In the genomic region with DNA sequence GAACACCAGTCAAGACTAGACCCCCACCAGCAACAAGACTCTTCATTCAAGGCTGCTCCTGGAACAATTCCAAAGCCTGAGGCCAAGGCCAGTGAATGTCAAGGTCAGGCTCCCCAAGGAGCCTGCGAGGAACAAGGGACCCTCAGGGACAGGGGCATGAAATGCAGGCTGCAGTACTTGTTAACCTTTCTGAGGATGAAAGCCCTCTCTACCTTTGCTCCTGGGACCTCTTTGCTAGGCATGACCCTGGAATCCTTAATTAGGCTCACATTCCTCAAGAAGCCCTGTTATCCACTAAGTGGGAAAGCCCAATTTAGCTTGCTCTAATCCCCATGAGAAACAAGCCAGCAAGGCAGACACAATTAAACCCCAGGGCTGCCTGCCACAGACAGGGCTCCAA, we compare ENCODE assay signal across 12 mouse cellular contexts.
DNase-seq lines count a peak whose midpoint lies in the region; ATAC-seq and TF ChIP-seq lines count a peak whose summit lies in the region.
"Had no signal": no experiment of that assay in that cellular context is flagged by ENCODE, and none has a peak within 500 bp of the region (broad histone marks: within the 10 kb centered on the region; RNA-seq: fewer than 3 reads in every experiment).

No protein-coding gene starts in this region.

- no peak overlapping the region for H3K4me3 ChIP-seq in heart, embryonic 15.5 days
- no peak overlapping the region for H3K4me3 ChIP-seq in intestine, embryonic 14.5 days (ENCODE audit: low read depth, low read length)
- H3K4me3 ChIP-seq in small intestine, adult 2 months (ENCODE audit: low read depth, low read length) = no peak overlapping the region

- no peaks in the 10 kb centered on the region for H3K9me3 ChIP-seq in heart, embryonic 15.5 days (replicated peaks)
- no peaks in the 10 kb centered on the region for H3K9me3 ChIP-seq in intestine, embryonic 14.5 days (ENCODE audit: control insufficient read depth, low read length)

- H3K36me3 ChIP-seq in heart, embryonic 15.5 days = no peaks in the 10 kb centered on the region
- H3K36me3 ChIP-seq in intestine, embryonic 14.5 days (ENCODE audit: control insufficient read depth, insufficient read depth, low read length) = no peaks in the 10 kb centered on the region
- peaks cover 2% of the 10 kb centered on the region; the same call in 1 of the 2 replicates for H3K36me3 ChIP-seq in small intestine, adult 2 months (ENCODE audit: control insufficient read depth, insufficient read depth, low read length)
- H3K36me3 ChIP-seq: G1E had no signal

- H3K9ac ChIP-seq in heart, embryonic 15.5 days = no peak overlapping the region
- no peak overlapping the region for H3K9ac ChIP-seq in intestine, embryonic 14.5 days (ENCODE audit: low read length)

- no peak overlapping the region for H3K4me2 ChIP-seq in heart, embryonic 15.5 days
- H3K4me2 ChIP-seq in intestine, embryonic 14.5 days (ENCODE audit: low read length) = no peak overlapping the region

- H3K4me1 ChIP-seq in heart, embryonic 15.5 days (replicated peaks) = peaks cover 52% of the 10 kb centered on the region
- peaks cover 22% of the 10 kb centered on the region for H3K4me1 ChIP-seq in intestine, embryonic 14.5 days (replicated peaks; ENCODE audit: control insufficient read depth, insufficient read depth, low read length)
- peaks cover 38% of the 10 kb centered on the region for H3K4me1 ChIP-seq in small intestine, adult 2 months (ENCODE audit: control insufficient read depth, insufficient read depth, insufficient read length, low read length)

- peak; percentile 22 for DNase-seq in adrenal gland, postnatal 14 days
- no peak for DNase-seq in adrenal gland, adult 18-20 months (ENCODE audit: low spot score in 2 of 2)
- DNase-seq in heart, postnatal 4 days = no peak
- DNase-seq in intestine, embryonic 14.5 days (ENCODE audit: low spot score) = no peak
- DNase-seq in lung, postnatal 14 days = no peak
- no peak for DNase-seq in urinary bladder, adult 18-20 months (ENCODE audit: low spot score in 2 of 2)
- DNase-seq: cerebellum, postnatal 14 days; kidney, adult 18-20 months; lung, adult 18-20 months had no signal

- peak overlapping the region; percentile 53 for H3K27ac ChIP-seq in heart, embryonic 15.5 days
- peak overlapping the region; percentile 71 for H3K27ac ChIP-seq in intestine, embryonic 14.5 days (ENCODE audit: low read depth)
- H3K27ac ChIP-seq in small intestine, adult 2 months (ENCODE audit: insufficient read depth, low read depth, low read length) = peak overlapping the region; percentile 32

- H3K27me3 ChIP-seq in heart, embryonic 15.5 days = no peaks in the 10 kb centered on the region
- no peaks in the 10 kb centered on the region for H3K27me3 ChIP-seq in intestine, embryonic 14.5 days (replicated peaks; ENCODE audit: control insufficient read depth, insufficient read depth, low read length)
- no peaks in the 10 kb centered on the region for H3K27me3 ChIP-seq in small intestine, adult 2 months (ENCODE audit: control insufficient read depth, insufficient read depth, low read length)

- 52% methylated on average over 1 of the region's 1 CpGs for WGBS in heart, embryonic 15.5 days
- 44% methylated on average over 1 of the region's 1 CpGs for WGBS in intestine, embryonic 14.5 days
- 33% methylated on average over 1 of the region's 1 CpGs for WGBS in small intestine, adult 2 months

- TF ChIP-seq POLR2A in small intestine, adult 2 months (IDR thresholded peaks at IDR 0.05; ENCODE audit: low read depth, low read length) = no peak

- ATAC-seq in heart, embryonic 15.5 days (replicated peaks; ENCODE audit: insufficient number of reproducible peaks, insufficient read depth, low FRiP score, low read depth) = no peak
- ATAC-seq in intestine, embryonic 14.5 days (replicated peaks; ENCODE audit: low FRiP score, low TSS enrichment, low read depth) = no peak

- TF ChIP-seq CTCF in small intestine, adult 2 months (IDR thresholded peaks at IDR 0.05; ENCODE audit: extremely low read depth, insufficient read length, insufficient replicate concordance, low read depth, low read length) = no peak
